Mouse (Mus musculus) heart, postnatal 0 days (tissue): ENCODE results near the gene Dhx38.

ENCODE experiments used
- CTCF ChIP-seq: IDR thresholded peaks from 2 replicates; pipeline ENCODE4 v1.5.1; 2016; ENCODE audit warnings: antibody characterized with exemption, control low read depth, low read depth
- EP300 ChIP-seq: IDR thresholded peaks from 2 replicates; pipeline ENCODE4 v1.6.1; 2016; ENCODE audit warnings: antibody characterized with exemption, low read depth

- TF ChIP-seq EP300: no peak
- no peak for TF ChIP-seq CTCF
Observed at GRCm38 (mm10) chr8:109614243-109615210, 48.9 kb upstream of the Dhx38 start, which contains the start of gene Pkd1l3.
